Mouse (Mus musculus) thymus, postnatal 36 days (tissue): Measurements from ENCODE around the gene Plekhb2.
A peak's percentile ranks its signal among the peaks of the same experiment; 100 is the strongest.

ENCODE experiments used
- DNase-seq, 2 experiments: peaks; one replicate each; pipeline ENCODE4 v3.0.0; 2022; ENCODE audit warnings: mixed read lengths in 2 of 2

Plekhb2 gene

GRCm38 (mm10) chr1:34868391-34868790 lies 18.6 kb downstream of the Plekhb2 start:
- DNase-seq = no peak

GRCm38 (mm10) chr1:34869231-34869630 lies 19.5 kb downstream of the Plekhb2 start:
- no peak for DNase-seq

GRCm38 (mm10) chr1:34871170-34871569 lies 21.4 kb downstream of the Plekhb2 start:
- no peak for DNase-seq

GRCm38 (mm10) chr1:34873551-34873950 lies 23.8 kb downstream of the Plekhb2 start:
- DNase-seq = no peak

GRCm38 (mm10) chr1:34879611-34880010 lies 29.8 kb downstream of the Plekhb2 start:
- no peak for DNase-seq

GRCm38 (mm10) chr1:34883776-34884175 lies 34.0 kb downstream of the Plekhb2 start:
- DNase-seq = no peak

GRCm38 (mm10) chr1:34891559-34892289 lies 41.9 kb downstream of the Plekhb2 start:
- no peak for DNase-seq

GRCm38 (mm10) chr1:34892466-34892865 lies 42.7 kb downstream of the Plekhb2 start:
- DNase-seq = no peak

GRCm38 (mm10) chr1:34893331-34893730 lies 43.6 kb downstream of the Plekhb2 start:
- DNase-seq = no peak

- DNase-seq = no peak
Observed at GRCm38 (mm10) chr1:34893831-34894230, 44.1 kb downstream of the Plekhb2 start.

GRCm38 (mm10) chr1:34896102-34896501 lies 46.3 kb downstream of the Plekhb2 start:
- no peak for DNase-seq

GRCm38 (mm10) chr1:34896898-34897297 lies 47.1 kb downstream of the Plekhb2 start:
- peak; percentile 28 to 49 for DNase-seq

GRCm38 (mm10) chr1:34928656-34929055 lies 78.9 kb downstream of the Plekhb2 start:
- no peak for DNase-seq
